ENCODE assay signal across 11 mouse cellular contexts in the genomic region with DNA sequence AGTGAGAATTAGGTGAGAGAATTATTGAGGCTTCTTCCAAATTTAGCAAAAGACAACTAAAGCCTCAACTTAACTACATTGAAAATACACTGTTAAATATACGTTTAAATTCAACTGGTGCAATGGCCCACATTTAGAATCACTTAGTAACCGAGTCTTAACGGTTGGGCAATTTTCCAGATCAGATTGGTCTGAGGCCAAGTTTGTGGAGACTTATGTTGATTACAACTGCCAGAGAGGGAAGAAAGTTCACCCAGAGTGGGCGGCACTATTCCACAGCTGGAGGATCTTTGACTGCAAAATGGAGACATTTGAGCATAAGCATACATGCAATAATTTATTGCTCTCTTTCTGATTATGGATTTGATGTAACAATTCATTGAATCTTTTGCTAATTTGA.
DNase-seq lines count a peak whose midpoint lies in the region; ATAC-seq and TF ChIP-seq lines count a peak whose summit lies in the region.
"Had no signal": no experiment of that assay in that cellular context is flagged by ENCODE, and none has a peak within 500 bp of the region (broad histone marks: within the 10 kb centered on the region; RNA-seq: fewer than 3 reads in every experiment).

No protein-coding gene starts in this region.

- H3K4me3 ChIP-seq in liver, adult 2 months (ENCODE audit: insufficient read depth, low read depth, low read length), result no peak overlapping the region
- H3K4me3 ChIP-seq in MEL (ENCODE audit: control insufficient read depth in 1 of 2, insufficient read depth in 1 of 2, low read depth in 2 of 2, low read length in 2 of 2), result no peak overlapping the region
- H3K4me3 ChIP-seq: left cerebral cortex, adult 2 months; midbrain, embryonic 10.5 days had no signal

- no peak for ATAC-seq in inflammation-experienced regulatory T-cells, adult 6 months
- ATAC-seq in CD4-positive, CD25-positive, alpha-beta regulatory T cell, adult 4 months, result no peak

- TF ChIP-seq POLR2A in liver, adult 2 months (IDR thresholded peaks at IDR 0.05; ENCODE audit: extremely low read depth, insufficient read depth, low read length), result no peak
- no peak for TF ChIP-seq POLR2A in MEL (IDR thresholded peaks at IDR 0.05; ENCODE audit: control insufficient read depth in 1 of 2, insufficient read depth in 1 of 2, low read depth in 1 of 2, low read length in 2 of 2, poor library complexity in 1 of 2)

- H3K27ac ChIP-seq in liver, adult 2 months (replicated peaks; ENCODE audit: insufficient read depth, low read depth, low read length), result no peak overlapping the region
- no peak overlapping the region; the same call in 1 of the 2 replicates for H3K27ac ChIP-seq in MEL (ENCODE audit: control insufficient read depth, low read depth, low read length)
- H3K27ac ChIP-seq: left cerebral cortex, adult 2 months; midbrain, embryonic 10.5 days had no signal

- TF ChIP-seq CTCF in liver, adult 2 months (IDR thresholded peaks at IDR 0.05; ENCODE audit: low read depth, low read length), result no peak
- no peak for TF ChIP-seq CTCF in MEL (IDR thresholded peaks at IDR 0.05 in 2 of 3, conservative IDR thresholded peaks at IDR 0.05 in 1 of 3; ENCODE audit: control insufficient read depth in 1 of 3, insufficient read depth in 1 of 3, low read depth in 2 of 3, low read length in 3 of 3, poor library complexity in 1 of 3, severe bottlenecking in 1 of 3)

- 34% methylated on average over 4 of the region's 4 CpGs for whole genome bisulfite sequencing in liver, adult 2 months

- H3K4me1 ChIP-seq in liver, adult 2 months (ENCODE audit: control insufficient read depth, insufficient read depth, low read length), result no peaks in the 10 kb centered on the region
- peaks cover 11 to 19% of the 10 kb centered on the region in 2 experiments for H3K4me1 ChIP-seq in MEL (ENCODE audit: control insufficient read depth in 1 of 2, insufficient read depth in 2 of 2, low read length in 2 of 2)
- H3K4me1 ChIP-seq: midbrain, embryonic 10.5 days had no signal

- no peaks in the 10 kb centered on the region for H3K36me3 ChIP-seq in liver, adult 2 months (ENCODE audit: control insufficient read depth, insufficient read depth, low read length)
- H3K36me3 ChIP-seq in MEL (ENCODE audit: control insufficient read depth in 1 of 2, insufficient read depth in 2 of 2, low read length in 2 of 2), result peaks cover 0 to 18% of the 10 kb centered on the region in 2 experiments; a peak in 2 of 4 replicates
- H3K36me3 ChIP-seq: midbrain, embryonic 10.5 days had no signal

- no peaks in the 10 kb centered on the region for H3K9me3 ChIP-seq in MEL (replicated peaks; ENCODE audit: insufficient read depth, low read length)
- H3K9me3 ChIP-seq: midbrain, embryonic 10.5 days had no signal

- H3K9ac ChIP-seq in liver, adult 2 months (ENCODE audit: low read depth, low read length), result no peak overlapping the region
- H3K9ac ChIP-seq in MEL (ENCODE audit: control insufficient read depth, low read depth, low read length, poor library complexity, severe bottlenecking), result no peak overlapping the region

- peak; percentile 21 for DNase-seq in liver, adult 2 months (ENCODE audit: extremely low read depth, low read depth, low spot score)
- no peak for DNase-seq in liver
- DNase-seq in MEL (ENCODE audit: low read depth, low spot score), result peak; percentile 95
- peak; percentile 17 for DNase-seq in adrenal gland, adult 2 months
- DNase-seq in kidney, postnatal 10 days, result peak; percentile 80
- DNase-seq in layer of hippocampus, postnatal 25 days (ENCODE audit: extremely low spot score in 1 of 2, low spot score in 1 of 2), result no peak
- DNase-seq: cerebellum, adult 8-10 months had no signal

- no peaks in the 10 kb centered on the region for H3K79me2 ChIP-seq in liver, adult 2 months (ENCODE audit: control insufficient read depth, insufficient read depth, low read length)
- H3K79me2 ChIP-seq in MEL (ENCODE audit: control insufficient read depth, insufficient read depth, low read length, poor library complexity), result no peaks in the 10 kb centered on the region

- TF ChIP-seq RAD21 in MEL (IDR thresholded peaks at IDR 0.05; ENCODE audit: low read depth, low read length), result no peak

- H3K27me3 ChIP-seq in liver, adult 2 months (ENCODE audit: control insufficient read depth, insufficient read depth, low read length), result no peaks in the 10 kb centered on the region
- no peaks in the 10 kb centered on the region for H3K27me3 ChIP-seq in MEL (ENCODE audit: control insufficient read depth in 1 of 2, insufficient read depth in 2 of 2, low read length in 2 of 2)

- peak; percentile 87 to 92 for TF ChIP-seq EP300 in MEL (IDR thresholded peaks at IDR 0.05; ENCODE audit: low read depth in 1 of 2, low read length in 2 of 2)

TF ChIP-seq in MEL, 35 proteins besides CTCF, POLR2A, EP300 and RAD21:
- no peak for TF ChIP-seq MYC (IDR thresholded peaks at IDR 0.05; ENCODE audit: low read depth, low read length)
- no peak for TF ChIP-seq MAFK (IDR thresholded peaks at IDR 0.05; ENCODE audit: borderline replicate concordance, low read depth, low read length)
- peak; percentile 57; the same call in 1 of the 2 replicates for TF ChIP-seq SIN3A (IDR thresholded peaks at IDR 0.05; ENCODE audit: low read length)
- TF ChIP-seq USF2 (IDR thresholded peaks at IDR 0.05; ENCODE audit: borderline replicate concordance in 1 of 2, insufficient read depth in 1 of 2, low read depth in 1 of 2, low read length in 2 of 2), result no peak
- TF ChIP-seq NRF1 (IDR thresholded peaks at IDR 0.05; ENCODE audit: insufficient read depth, low read depth, low read length, poor library complexity, severe bottlenecking), result no peak
- peak; percentile 90 for TF ChIP-seq ETS1 (IDR thresholded peaks at IDR 0.05; ENCODE audit: low read depth, low read length)
- no peak for TF ChIP-seq ZNF384 (IDR thresholded peaks at IDR 0.05; ENCODE audit: low read depth, low read length)
- TF ChIP-seq HCFC1 (IDR thresholded peaks at IDR 0.05; ENCODE audit: low read depth, low read length), result 0 out of 2 replicates have a peak, but pooled peaks have one; percentile 43
- TF ChIP-seq BHLHE40 (IDR thresholded peaks at IDR 0.05; ENCODE audit: borderline replicate concordance, low read depth, low read length), result peak; percentile 28; the same call in 1 of the 2 replicates
- TF ChIP-seq ELF1 (IDR thresholded peaks at IDR 0.05; ENCODE audit: low read depth, low read length), result no peak
- no peak for TF ChIP-seq POLR2AphosphoS5 (IDR thresholded peaks at IDR 0.05; ENCODE audit: borderline replicate concordance, low read depth, low read length)
- peak; percentile 58; the same call in 1 of the 2 replicates for TF ChIP-seq POLR2AphosphoS2 (IDR thresholded peaks at IDR 0.05; ENCODE audit: low read length)
- TF ChIP-seq MAZ (IDR thresholded peaks at IDR 0.05; ENCODE audit: low read depth, low read length), result no peak
- peak; percentile 96 for TF ChIP-seq MYB (IDR thresholded peaks at IDR 0.05; ENCODE audit: low read depth, low read length)
- no peak for TF ChIP-seq E2F4 (IDR thresholded peaks at IDR 0.05; ENCODE audit: borderline replicate concordance, low read depth, low read length)
- no peak for TF ChIP-seq MEF2A (IDR thresholded peaks at IDR 0.05; ENCODE audit: extremely low read depth, insufficient replicate concordance, low read depth, low read length, poor library complexity, severe bottlenecking)
- TF ChIP-seq ZMIZ1 (IDR thresholded peaks at IDR 0.05; ENCODE audit: low read depth, low read length), result no peak
- no peak for TF ChIP-seq MAX (IDR thresholded peaks at IDR 0.05; ENCODE audit: low read length)
- TF ChIP-seq SMC3 (IDR thresholded peaks at IDR 0.05; ENCODE audit: low read depth, low read length), result no peak
- no peak for TF ChIP-seq CHD1 (IDR thresholded peaks at IDR 0.05; ENCODE audit: low read depth, low read length)
- TF ChIP-seq UBTF (IDR thresholded peaks at IDR 0.05; ENCODE audit: borderline replicate concordance, insufficient read depth, low read depth, low read length), result no peak
- TF ChIP-seq JUND (IDR thresholded peaks at IDR 0.05; ENCODE audit: low read depth, low read length), result no peak
- no peak for TF ChIP-seq USF1 (IDR thresholded peaks at IDR 0.05; ENCODE audit: low read depth, low read length)
- TF ChIP-seq MXI1 (IDR thresholded peaks at IDR 0.05; ENCODE audit: low read depth, low read length), result no peak
- TF ChIP-seq NELFE (IDR thresholded peaks at IDR 0.05; ENCODE audit: low read depth, low read length), result no peak
- TF ChIP-seq GATA1 (IDR thresholded peaks at IDR 0.05; ENCODE audit: low read depth, low read length), result peak; percentile 83
- TF ChIP-seq KAT2A (conservative IDR thresholded peaks at IDR 0.05; ENCODE audit: low read depth, low read length), result no peak
- no peak for TF ChIP-seq TBP (IDR thresholded peaks at IDR 0.05; ENCODE audit: low read depth, low read length)
- no peak for TF ChIP-seq TAL1 (IDR thresholded peaks at IDR 0.05; ENCODE audit: low read length)
- TF ChIP-seq TCF12 (IDR thresholded peaks at IDR 0.05; ENCODE audit: low read depth, low read length), result peak; percentile 69
- TF ChIP-seq RCOR1 (IDR thresholded peaks at IDR 0.05; ENCODE audit: low read depth, low read length), result peak; percentile 55; the same call in 1 of the 2 replicates
- no peak for TF ChIP-seq ZKSCAN1 (IDR thresholded peaks at IDR 0.05; ENCODE audit: low read depth, low read length)
- no peak for TF ChIP-seq CHD2 (IDR thresholded peaks at IDR 0.05; ENCODE audit: low read length)
- no peak for TF ChIP-seq GABPA (IDR thresholded peaks at IDR 0.05; ENCODE audit: low read depth, low read length)
- no peak for TF ChIP-seq ZC3H11A (IDR thresholded peaks at IDR 0.05; ENCODE audit: low read depth, low read length)

Comparison
In these comparisons a context has a peak if more than half of its experiments do, and no peak if none do; other contexts are left out.
1. DNase-seq: peak in liver, adult 2 months (single experiment), MEL (single experiment), adrenal gland, adult 2 months (single experiment) and kidney, postnatal 10 days (single experiment); none in liver (single experiment) and layer of hippocampus, postnatal 25 days (0 of 2).